9 mouse cellular contexts compared by ENCODE assay signal in the genomic region with DNA sequence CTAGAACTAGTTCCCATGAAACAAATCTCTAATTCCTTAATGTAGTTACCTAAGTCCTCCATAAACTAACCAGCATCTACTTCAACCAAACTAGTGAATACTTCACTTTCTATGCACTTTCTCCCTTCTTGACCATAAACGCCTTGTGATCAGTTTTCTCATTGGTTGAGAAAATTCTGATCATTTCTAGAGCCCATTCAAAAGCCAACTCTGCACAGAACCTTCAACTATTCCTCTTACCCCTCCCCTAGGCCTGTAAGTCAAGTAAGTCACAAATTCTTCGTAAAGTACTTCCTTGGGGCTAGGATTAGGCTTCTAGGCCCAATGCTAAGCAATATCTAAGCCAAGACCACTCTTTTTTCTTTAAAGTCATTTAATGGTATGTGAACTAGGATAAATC. TPM values are rescaled to one million over a fixed set of nuclear protein-coding genes. Genes with fewer than 3 reads are reported as not detected.
A peak's percentile ranks its signal among the peaks of the same experiment; 100 is the strongest.
DNase-seq lines count a peak whose midpoint lies in the region; ATAC-seq lines count a peak whose summit lies in the region.
"Had no signal": no experiment of that assay in that cellular context is flagged by ENCODE, and none has a peak within 500 bp of the region (broad histone marks: within the 10 kb centered on the region; RNA-seq: fewer than 3 reads in every experiment).

No protein-coding gene starts in this region.

- no peak for ATAC-seq in lung, embryonic 15.5 days (ENCODE audit: borderline replicate concordance, extremely low read depth, low FRiP score, low TSS enrichment)
- ATAC-seq in intestine, embryonic 15.5 days = no peak
- ATAC-seq in neural tube, embryonic 14.5 days (ENCODE audit: low read depth) = no peak

- no peak for DNase-seq in lung, adult 18-20 months
- DNase-seq in embryonic facial prominence, embryonic 10.5 days (ENCODE audit: low spot score) = no peak
- no peak for DNase-seq in MN1 (ENCODE audit: low spot score)
- no peak for DNase-seq in frontal cortex, postnatal 36 days (ENCODE audit: low spot score in 2 of 2)
- DNase-seq in thymus, postnatal 25 days = no peak
- DNase-seq: cerebellum, adult 8-10 months had no signal

- peak overlapping the region; percentile 95 for H3K9ac ChIP-seq in lung, embryonic 15.5 days
- H3K9ac ChIP-seq in intestine, embryonic 15.5 days = peak overlapping the region; percentile 90
- peak overlapping the region; percentile 78 for H3K9ac ChIP-seq in neural tube, embryonic 14.5 days (replicated peaks; ENCODE audit: low read depth, low read length)

- no peak overlapping the region for H3K27ac ChIP-seq in lung, embryonic 15.5 days
- peak overlapping the region; percentile 95; the same call in 1 of the 2 replicates for H3K27ac ChIP-seq in embryonic facial prominence, embryonic 10.5 days (replicated peaks)
- H3K27ac ChIP-seq in intestine, embryonic 15.5 days = no peak overlapping the region
- H3K27ac ChIP-seq in neural tube, embryonic 14.5 days (ENCODE audit: low read depth, low read length) = no peak overlapping the region

- peak overlapping the region; percentile 97 for H3K4me3 ChIP-seq in lung, embryonic 15.5 days
- H3K4me3 ChIP-seq in embryonic facial prominence, embryonic 10.5 days = peak overlapping the region; percentile 97
- H3K4me3 ChIP-seq in intestine, embryonic 15.5 days (replicated peaks) = peak overlapping the region; percentile 79
- H3K4me3 ChIP-seq in neural tube, embryonic 14.5 days (ENCODE audit: low read depth, low read length) = peak overlapping the region; percentile 85

- no peaks in the 10 kb centered on the region for H3K27me3 ChIP-seq in lung, embryonic 15.5 days
- H3K27me3 ChIP-seq in embryonic facial prominence, embryonic 10.5 days (replicated peaks; ENCODE audit: low read depth, poor library complexity, severe bottlenecking) = 0 out of 2 replicates have a peak, but pooled peaks cover 5% of the 10 kb centered on the region
- no peaks in the 10 kb centered on the region for H3K27me3 ChIP-seq in intestine, embryonic 15.5 days (replicated peaks)
- no peaks in the 10 kb centered on the region for H3K27me3 ChIP-seq in neural tube, embryonic 14.5 days (ENCODE audit: control insufficient read depth, insufficient read depth, low read length)

- H3K36me3 ChIP-seq in lung, embryonic 15.5 days = peaks cover 13% of the 10 kb centered on the region
- H3K36me3 ChIP-seq in embryonic facial prominence, embryonic 10.5 days (replicated peaks) = peaks cover 28% of the 10 kb centered on the region
- peaks cover 7% of the 10 kb centered on the region; the same call in 1 of the 2 replicates for H3K36me3 ChIP-seq in intestine, embryonic 15.5 days
- 0 out of 2 replicates have a peak, but pooled peaks cover 3% of the 10 kb centered on the region for H3K36me3 ChIP-seq in neural tube, embryonic 14.5 days (ENCODE audit: control insufficient read depth, insufficient read depth, low read length)

- no peaks in the 10 kb centered on the region for H3K9me3 ChIP-seq in lung, embryonic 15.5 days
- H3K9me3 ChIP-seq in embryonic facial prominence, embryonic 10.5 days = no peaks in the 10 kb centered on the region
- H3K9me3 ChIP-seq in intestine, embryonic 15.5 days = no peaks in the 10 kb centered on the region
- H3K9me3 ChIP-seq in neural tube, embryonic 14.5 days (ENCODE audit: control insufficient read depth, low read length) = no peaks in the 10 kb centered on the region

- 4% methylated on average over 2 of the region's 2 CpGs for WGBS in lung, embryonic 15.5 days
- WGBS in embryonic facial prominence, embryonic 10.5 days = 18% methylated on average over 2 of the region's 2 CpGs
- 8% methylated on average over 2 of the region's 2 CpGs for WGBS in intestine, embryonic 15.5 days
- 14% methylated on average over 2 of the region's 2 CpGs for WGBS in neural tube, embryonic 14.5 days

- H3K4me1 ChIP-seq in lung, embryonic 15.5 days = peaks cover 24% of the 10 kb centered on the region
- peaks cover 18% of the 10 kb centered on the region for H3K4me1 ChIP-seq in embryonic facial prominence, embryonic 10.5 days
- peaks cover 3% of the 10 kb centered on the region; the same call in 1 of the 2 replicates for H3K4me1 ChIP-seq in intestine, embryonic 15.5 days (replicated peaks)
- peaks cover 7% of the 10 kb centered on the region for H3K4me1 ChIP-seq in neural tube, embryonic 14.5 days (ENCODE audit: control insufficient read depth, insufficient read depth, low read length)

- peak overlapping the region; percentile 83 for H3K4me2 ChIP-seq in lung, embryonic 15.5 days
- peak overlapping the region; percentile 74 for H3K4me2 ChIP-seq in intestine, embryonic 15.5 days (replicated peaks)
- H3K4me2 ChIP-seq in neural tube, embryonic 14.5 days (ENCODE audit: low read depth, low read length) = peak overlapping the region; percentile 56

RNA-seq across cellular contexts. Expression of a gene that starts 1.1 kb away (rescaled TPM):
- polyA plus RNA-seq in lung, embryonic 15.5 days (2015; fragmentation: Nextera tagmentation; extraction: Ambion mirVana) = 77.2 and 81.4 TPM in 2 replicates
- polyA plus RNA-seq in embryonic facial prominence, embryonic 10.5 days (2016; fragmentation: Nextera tagmentation; extraction: Ambion mirVana) = 124 and 138 TPM in 2 replicates
- 87.5 and 106 TPM in 2 replicates for polyA plus RNA-seq in intestine, embryonic 15.5 days (2015; fragmentation: Nextera tagmentation; extraction: Ambion mirVana)
- 77.5 and 82.5 TPM in 2 replicates for polyA plus RNA-seq in neural tube, embryonic 14.5 days (2014; fragmentation: Nextera tagmentation; extraction: Ambion mirVana)
